Mouse (Mus musculus) activated CD4-positive, CD25-positive, alpha-beta regulatory T cell, adult 4 months (primary cell): ENCODE measurements at regions not wholly inside any gene's neighbourhood (a gene's known extent, or its start where the extent isn't known, plus 50 kb on each side); places are given as distances from the start of the nearest gene placed in this dataset.

Experiments used
- ATAC-seq: one replicate; pipeline ENCODE4 v1.8.0; 2017

DNA sequence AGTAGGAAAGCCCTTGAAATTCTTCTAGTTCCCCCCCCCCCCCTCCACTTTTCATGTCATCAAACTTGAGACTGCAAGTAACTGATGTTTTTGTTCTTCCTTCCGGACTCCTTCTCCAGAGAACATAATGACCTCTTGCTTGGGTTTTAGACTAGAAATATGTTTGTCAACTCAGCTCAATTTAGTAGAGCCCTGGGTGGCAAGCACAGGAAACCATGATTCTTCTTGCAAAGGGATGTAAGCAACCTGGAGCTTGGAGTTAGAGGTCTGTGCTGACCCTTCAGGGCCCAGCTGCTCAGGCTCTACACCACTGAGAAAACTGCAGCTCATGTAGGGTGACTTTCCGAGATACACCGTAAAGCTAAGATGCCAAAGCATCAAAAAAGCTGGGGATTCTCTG lies 127.2 kb upstream of the Meis1 start:
- no peak for ATAC-seq

DNA sequence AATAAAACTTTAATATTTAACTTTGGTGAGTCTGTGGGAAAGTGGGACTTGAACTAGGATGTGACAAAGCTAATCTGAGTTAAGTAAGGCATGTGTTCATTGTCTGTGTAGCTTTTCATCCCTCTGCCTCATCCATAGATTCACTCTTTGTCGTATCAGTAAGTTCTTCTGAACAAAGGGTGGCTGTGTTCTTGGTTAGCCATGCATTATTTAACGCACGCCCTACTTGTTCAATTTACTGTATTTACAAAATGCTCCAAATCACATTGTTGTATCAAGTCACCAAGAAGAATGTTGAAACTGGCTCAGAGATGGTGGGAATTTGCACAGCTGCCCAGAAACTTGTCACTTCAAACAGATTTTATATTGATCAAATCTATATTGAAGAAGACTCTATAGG lies 132.2 kb upstream of the Meis1 start:
- ATAC-seq: no peak

GRCm38 (mm10) chr11:19153714-19154113 lies 134.9 kb upstream of the Meis1 start:
- ATAC-seq: no peak

DNA sequence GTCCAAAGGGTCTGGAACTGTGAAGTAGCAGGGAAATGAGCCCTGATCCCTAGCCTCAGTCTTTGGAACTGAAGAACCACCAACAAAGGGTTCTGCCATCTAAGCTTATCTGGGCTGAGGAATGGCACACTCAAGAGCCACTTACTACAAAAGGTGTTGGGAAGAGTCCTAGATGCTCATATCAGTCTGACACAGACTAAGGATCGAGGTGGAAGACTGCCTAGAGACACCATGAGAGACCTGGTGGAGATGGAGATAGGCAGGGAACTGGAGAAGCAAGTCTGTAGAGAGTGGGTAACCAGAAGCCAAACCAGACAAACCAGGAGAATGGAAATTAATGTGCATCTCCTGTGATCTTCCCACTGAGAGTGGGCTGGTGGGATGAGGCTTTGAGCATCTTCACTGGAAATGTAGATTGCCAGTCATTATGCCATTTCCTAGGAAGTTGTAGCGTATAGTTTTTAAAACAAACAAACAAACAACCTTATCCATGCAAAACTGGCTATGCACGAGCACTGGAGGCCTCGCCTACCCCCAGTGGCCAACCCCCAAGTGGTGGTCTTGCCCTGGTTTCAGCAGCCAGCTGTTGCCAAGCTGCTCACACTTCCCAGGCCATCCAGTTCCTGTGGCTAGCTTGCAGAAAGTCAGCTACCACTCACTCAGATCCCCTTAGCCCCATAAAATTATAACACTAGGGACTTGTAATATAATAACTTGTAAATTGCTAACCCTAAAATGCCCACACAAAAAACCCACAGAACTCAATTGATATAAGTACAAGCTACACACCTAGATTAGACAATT lies 136.2 kb upstream of the Meis1 start:
- no peak for ATAC-seq

- ATAC-seq: no peak
These were observed 136.8 kb upstream of the Meis1 start for GRCm38 (mm10) chr11:19155617-19155983.

DNA sequence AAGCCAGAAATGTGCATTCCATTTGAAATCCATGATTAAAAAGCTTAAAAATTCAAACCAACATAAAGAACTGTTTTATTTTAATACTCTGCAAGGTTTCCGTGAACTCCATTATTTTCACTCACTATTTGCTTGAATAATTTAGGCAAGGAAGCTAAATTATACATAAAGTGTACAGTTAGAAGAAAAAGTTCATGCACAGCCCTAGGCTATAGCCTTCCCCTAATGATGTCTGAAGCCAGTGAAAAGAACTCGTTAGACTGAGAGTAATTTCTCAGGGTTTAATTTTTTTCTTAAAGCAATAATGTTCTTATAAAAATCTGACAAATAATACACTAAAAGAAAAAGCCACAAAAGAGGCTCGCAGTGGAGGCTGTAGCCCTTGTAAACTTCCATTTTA lies 141.4 kb upstream of the Meis1 start:
- no peak for ATAC-seq

- ATAC-seq: no peak
These were observed 141.9 kb upstream of the Meis1 start for GRCm38 (mm10) chr11:19160669-19161068.

DNA sequence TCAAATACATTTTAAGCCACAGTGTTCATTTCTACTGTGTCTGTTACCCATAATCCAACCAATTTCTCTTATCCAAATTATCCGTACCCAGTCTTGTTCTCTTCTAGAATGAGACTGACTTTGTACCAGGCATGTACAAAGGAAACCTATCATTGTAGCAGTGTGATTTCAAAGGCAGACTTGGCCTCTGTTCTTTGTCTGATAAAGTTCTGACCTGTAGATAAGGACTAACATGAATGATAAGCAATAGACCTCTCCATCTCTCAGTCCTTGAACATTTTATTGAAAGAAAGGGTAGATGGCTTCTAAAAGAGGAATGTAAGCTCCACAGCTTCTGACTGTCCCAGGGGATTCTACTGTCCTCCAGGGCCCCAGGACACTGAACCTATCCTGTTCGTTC lies 152.2 kb upstream of the Meis1 start:
- ATAC-seq: no peak

DNA sequence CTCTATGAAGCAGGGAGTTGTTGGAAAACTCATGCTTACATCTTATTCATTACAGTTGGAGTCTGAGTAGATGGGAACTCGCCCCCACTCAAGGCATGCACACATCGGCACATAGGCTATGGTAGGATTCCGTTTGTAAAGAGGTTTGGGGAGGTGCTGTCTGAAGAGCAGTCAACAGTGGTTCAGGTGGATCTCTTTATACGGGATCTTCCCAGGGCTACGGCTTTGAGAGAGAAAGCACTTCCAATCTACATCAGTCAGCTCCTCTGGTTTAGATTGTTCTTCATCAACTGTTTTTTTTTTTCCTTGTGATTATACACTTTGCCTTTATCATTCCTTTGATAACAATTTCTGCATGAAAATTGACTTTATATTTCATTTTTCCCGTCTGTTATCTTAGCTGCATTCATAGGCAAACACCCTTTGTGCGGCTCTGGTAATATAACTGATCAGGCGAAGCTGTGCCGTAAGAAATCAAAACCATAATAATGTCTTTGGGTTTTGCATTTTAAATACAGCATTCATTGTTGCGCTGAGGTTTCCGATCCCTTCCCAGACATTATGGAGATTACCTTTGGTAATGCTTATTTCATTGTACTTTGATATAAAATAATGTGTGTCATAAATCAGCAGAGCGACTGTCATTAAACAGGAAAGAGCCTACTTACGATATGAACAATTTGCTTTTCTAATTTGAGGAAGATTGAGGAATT lies 155.7 kb upstream of the Meis1 start:
- no peak for ATAC-seq

DNA sequence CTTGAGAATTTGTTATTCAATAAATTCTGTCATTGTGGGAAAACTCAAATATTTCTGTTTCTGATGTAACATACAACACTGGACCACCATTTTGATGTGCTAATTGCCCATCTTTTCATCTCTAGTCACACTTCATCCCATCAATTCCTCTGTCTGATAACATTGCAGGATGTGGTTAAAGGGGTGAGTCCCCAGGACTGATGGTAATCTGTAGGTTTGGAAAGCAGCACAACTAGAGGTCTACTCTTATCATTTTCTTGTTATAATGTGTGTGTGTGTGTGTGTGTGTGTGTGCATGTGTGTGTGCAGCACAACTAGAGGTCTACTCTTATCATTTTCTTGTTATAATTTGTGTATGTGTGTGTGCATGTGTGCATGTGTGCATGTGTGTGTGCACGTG lies 160.5 kb upstream of the Meis1 start:
- no peak for ATAC-seq

- ATAC-seq: no peak
These were observed 171.0 kb upstream of the Meis1 start for GRCm38 (mm10) chr11:19189778-19190177.

DNA sequence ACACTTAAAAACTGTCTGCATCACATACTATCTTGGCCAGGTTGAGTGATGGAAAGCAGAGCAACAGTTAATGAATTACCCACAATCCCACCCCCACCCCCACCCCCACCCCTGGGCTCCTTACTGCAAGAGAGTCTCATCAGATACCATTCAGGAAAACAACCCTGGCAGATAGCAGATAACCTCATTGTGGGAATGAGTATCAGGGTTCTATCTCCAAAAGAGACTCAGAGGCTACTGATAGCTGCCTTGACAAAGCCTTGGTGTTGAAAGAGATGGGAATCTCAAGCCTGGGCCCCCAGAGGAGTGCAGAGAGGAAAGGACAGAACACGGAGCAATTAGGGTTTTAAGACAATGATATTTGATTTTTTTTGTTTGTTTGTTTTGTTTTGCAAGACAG lies 175.7 kb upstream of the Meis1 start:
- no peak for ATAC-seq

DNA sequence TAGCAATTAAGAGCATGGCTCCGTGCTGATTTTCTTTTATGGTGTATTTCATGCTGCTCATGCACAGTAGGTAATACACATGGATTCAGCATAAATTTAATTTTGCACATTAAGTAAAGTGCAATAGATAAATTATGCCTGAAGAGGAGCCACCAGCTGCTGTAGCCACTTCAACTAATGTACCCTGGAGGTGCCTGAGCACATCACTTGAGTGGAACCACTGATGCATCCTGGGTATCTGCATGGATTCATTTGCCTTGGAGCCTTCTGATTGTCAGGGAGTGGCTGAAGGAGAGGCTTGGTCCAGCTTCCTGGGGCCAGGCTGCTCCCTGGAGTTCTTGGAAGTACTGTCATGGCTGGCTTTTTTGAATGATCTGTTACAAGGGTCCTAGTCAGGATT lies 179.0 kb upstream of the Meis1 start:
- ATAC-seq: no peak

- no peak for ATAC-seq
These were observed 184.1 kb upstream of the Meis1 start for GRCm38 (mm10) chr11:19202602-19203517.

DNA sequence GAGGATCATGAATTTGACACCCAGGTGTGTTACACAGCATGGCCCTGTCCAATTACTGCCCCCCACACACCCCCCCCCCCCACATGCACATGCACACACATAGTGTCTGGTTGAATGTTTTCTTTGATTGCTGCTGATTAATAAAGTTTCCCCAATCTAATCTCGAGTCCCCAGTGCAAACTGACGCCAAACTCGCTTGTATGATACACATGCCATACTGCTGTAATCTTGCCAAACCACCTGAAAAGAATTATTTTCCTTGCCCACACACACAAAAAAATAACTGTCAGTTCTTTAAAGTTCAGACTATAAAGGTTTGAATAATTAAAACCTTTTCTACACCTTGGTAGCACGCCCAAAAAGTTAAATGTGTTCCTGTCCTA lies 184.7 kb upstream of the Meis1 start:
- no peak for ATAC-seq

GRCm38 (mm10) chr11:19203968-19204367 lies 185.2 kb upstream of the Meis1 start:
- no peak for ATAC-seq

DNA sequence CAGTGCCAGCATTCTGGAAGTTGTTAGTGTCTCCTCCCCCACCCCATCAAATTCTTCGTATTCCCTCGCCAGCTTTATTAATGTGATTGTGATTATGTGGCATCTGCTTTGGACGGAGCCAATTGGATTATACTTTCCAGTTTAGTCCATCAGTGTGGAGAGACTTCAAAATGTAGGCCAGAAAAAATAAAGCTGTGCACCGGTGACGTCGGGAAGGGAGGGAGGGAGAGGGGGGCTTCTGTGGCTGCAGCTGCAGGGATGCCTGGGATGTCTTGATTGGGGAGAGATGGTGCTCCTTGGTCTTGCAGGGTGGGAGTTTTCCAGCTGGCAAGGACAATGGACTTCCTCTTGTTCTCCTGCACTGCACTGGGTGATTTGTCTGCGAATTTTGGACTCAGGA lies 185.7 kb upstream of the Meis1 start:
- ATAC-seq: no peak

DNA sequence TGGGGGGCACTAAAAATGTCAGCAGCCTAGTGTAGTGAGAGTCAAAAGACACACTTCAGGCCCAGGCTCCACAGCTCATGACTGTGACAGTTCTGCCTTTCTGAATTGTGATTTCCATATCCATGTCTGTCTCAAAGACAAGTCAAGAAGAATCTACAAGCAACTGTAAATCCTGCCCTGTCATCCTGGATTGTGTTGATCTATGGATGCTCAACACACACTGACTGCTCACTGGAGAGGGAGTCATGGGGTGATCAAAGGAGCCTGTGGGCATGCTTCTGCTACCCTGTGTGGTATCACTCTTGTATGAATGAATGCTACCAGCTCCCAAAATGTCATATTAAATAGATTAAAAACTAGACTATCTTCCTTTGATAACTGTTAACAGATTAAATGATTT lies 186.4 kb upstream of the Meis1 start:
- no peak for ATAC-seq

DNA sequence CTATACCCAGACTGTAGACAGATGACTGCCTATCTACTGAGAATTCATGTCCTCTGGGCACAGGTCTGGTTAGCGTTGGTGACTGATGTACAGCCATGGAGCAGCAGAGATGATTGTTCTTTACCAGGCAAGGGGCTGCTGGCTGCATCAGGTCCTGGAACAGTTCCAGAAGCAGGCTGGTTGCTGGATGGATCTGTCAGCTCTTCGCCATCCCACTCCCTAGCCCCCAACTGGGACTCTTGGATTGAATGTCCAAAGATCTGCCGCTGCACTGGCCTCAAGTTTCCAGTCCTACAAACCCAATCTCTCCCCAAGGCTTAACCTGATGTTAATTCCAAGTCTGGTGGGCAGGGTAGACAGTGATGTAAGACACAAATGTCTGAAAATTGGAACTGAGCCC lies 200.7 kb upstream of the Meis1 start:
- no peak for ATAC-seq

DNA sequence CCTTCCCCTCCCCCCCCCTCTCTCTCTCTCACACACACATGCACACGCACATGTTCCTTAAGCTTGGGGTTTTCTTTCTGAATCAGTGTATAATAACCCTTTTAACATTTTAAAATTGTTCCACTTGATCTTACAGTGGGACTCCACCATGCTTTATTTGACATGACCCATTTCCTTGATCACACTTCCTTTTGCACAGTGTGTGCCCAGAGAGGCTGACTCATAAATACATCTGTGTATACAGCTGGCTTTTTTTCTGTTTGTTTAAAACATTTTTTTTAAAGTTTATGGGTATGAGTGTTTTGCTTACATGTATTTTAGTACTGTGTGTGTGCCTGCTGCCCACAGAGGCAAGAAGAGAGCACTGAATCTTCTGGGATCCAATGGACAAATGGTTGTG lies 202.7 kb upstream of the Meis1 start:
- ATAC-seq: no peak

GRCm38 (mm10) chr11:19226756-19227155 lies 208.0 kb upstream of the Meis1 start:
- no peak for ATAC-seq

GRCm38 (mm10) chr11:19227716-19228115 lies 208.9 kb upstream of the Meis1 start:
- no peak for ATAC-seq

GRCm38 (mm10) chr11:19246390-19247114 lies 227.8 kb upstream of the Meis1 start:
- no peak for ATAC-seq
